Mouse (Mus musculus): ENCODE results near the gene Aldh3a2. TPM values are rescaled to one million over a fixed set of nuclear protein-coding genes. Genes with fewer than 3 reads are reported as not detected.

Aldh3a2 gene
- polyA plus RNA-seq, 1 experiment from 2014 or later, result 30.2 TPM

DNA sequence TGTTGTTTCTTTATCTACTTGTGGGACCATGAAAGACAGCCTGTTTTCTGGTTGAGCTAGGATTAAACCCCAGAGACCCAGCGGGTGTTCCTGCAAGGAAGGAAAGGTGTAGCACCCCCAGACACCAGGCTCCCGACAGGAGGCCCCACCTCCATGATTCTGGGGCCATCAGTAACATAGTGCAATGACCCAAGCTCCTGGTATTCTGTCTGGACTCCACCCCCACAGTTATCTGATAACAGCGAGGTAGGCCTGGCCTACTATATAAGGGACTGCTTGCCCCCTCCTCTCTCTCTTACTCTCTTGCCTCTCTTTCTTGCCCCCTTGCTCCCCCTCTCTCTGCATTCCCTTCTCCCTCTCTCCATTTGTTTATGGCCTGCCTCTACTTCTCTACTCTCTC is 32.9 kb upstream of the Aldh3a2 start:
- DNase-seq (ENCODE audit: low spot score), result no peak
- Histone ChIP-seq H3K4me3 (ENCODE audit: low read depth, low read length) (no peak overlapping the region), H3K9ac (ENCODE audit: low read length) (no peak overlapping the region), H3K27me3 (replicated peaks; ENCODE audit: control insufficient read depth, insufficient read depth, low read length) (no peaks in the 10 kb centered on the region), H3K4me1 (ENCODE audit: control insufficient read depth, insufficient read depth, low read length) (no peaks in the 10 kb centered on the region), H3K9me3 (replicated peaks; ENCODE audit: control insufficient read depth, low read length) (no peaks in the 10 kb centered on the region), H3K27ac (ENCODE audit: low read depth, low read length) (no peak overlapping the region), H3K36me3 (ENCODE audit: control insufficient read depth, insufficient read depth, low read length) (no peaks in the 10 kb centered on the region), H3K4me2 (ENCODE audit: low read length) (no peak overlapping the region)
- ATAC-seq, result no peak
- 61% methylated on average over 3 of the region's 3 CpGs for WGBS

DNA sequence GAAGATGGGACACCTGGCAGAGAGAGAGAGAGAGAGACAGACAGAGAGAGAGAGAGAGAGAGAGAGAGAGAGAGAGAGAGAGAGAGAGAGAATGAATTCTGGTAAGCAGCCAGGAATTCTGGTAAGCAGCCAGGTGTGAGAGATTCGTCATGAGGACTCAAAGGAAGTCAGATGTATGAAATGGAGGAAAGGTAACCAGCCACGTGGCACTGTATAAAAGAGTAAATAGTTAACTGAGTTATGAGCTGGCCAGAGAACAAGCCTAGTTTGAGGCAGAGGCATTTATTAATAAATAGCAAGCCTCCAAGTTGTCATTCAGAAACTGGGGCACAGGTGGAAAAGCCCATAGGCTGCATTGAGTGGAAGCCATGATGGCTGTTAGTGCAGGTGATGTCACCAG is 30.6 kb upstream of the Aldh3a2 start:
- no peaks in the 10 kb centered on the region for H3K27me3 ChIP-seq (replicated peaks; ENCODE audit: control insufficient read depth, insufficient read depth, low read length)
- no peak overlapping the region for H3K27ac ChIP-seq (ENCODE audit: low read depth, low read length)
- WGBS, result 71% methylated on average over 2 of the region's 2 CpGs
- ATAC-seq, result no peak
- no peaks in the 10 kb centered on the region for H3K4me1 ChIP-seq (ENCODE audit: control insufficient read depth, insufficient read depth, low read length)
- no peaks in the 10 kb centered on the region for H3K36me3 ChIP-seq (ENCODE audit: control insufficient read depth, insufficient read depth, low read length)
- DNase-seq (ENCODE audit: low spot score), result no peak
- H3K4me2 ChIP-seq (ENCODE audit: low read length), result no peak overlapping the region
- no peaks in the 10 kb centered on the region for H3K9me3 ChIP-seq (replicated peaks; ENCODE audit: control insufficient read depth, low read length)
- H3K9ac ChIP-seq (ENCODE audit: low read length), result no peak overlapping the region
- no peak overlapping the region for H3K4me3 ChIP-seq (ENCODE audit: low read depth, low read length)

DNA sequence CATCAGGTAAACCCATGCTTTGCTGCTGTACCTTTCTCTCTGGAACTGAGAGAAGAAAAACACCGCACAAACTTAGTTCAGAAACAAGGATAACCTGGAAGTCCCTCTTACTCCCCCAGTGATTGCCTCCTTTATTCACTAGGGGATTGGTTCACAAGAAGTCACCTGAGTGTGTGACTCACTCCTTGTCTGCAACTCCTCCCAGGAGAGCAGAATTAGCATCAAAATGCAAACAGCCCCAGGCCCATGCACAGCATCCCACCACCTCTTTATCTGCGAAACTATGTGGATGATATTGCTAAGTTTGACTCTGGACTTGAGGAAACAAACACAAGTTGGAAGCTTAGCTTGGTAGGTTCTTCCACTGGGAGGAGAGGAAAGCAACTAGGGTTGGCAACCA is 30.1 kb upstream of the Aldh3a2 start:
- H3K27me3 ChIP-seq (replicated peaks; ENCODE audit: control insufficient read depth, insufficient read depth, low read length), result no peaks in the 10 kb centered on the region
- H3K9ac ChIP-seq (ENCODE audit: low read length), result no peak overlapping the region
- no peak overlapping the region for H3K4me3 ChIP-seq (ENCODE audit: low read depth, low read length)
- no peak overlapping the region for H3K4me2 ChIP-seq (ENCODE audit: low read length)
- H3K9me3 ChIP-seq (replicated peaks; ENCODE audit: control insufficient read depth, low read length), result no peaks in the 10 kb centered on the region
- ATAC-seq (no peak), DNase-seq (ENCODE audit: low spot score) (no peak)
- H3K4me1 ChIP-seq (ENCODE audit: control insufficient read depth, insufficient read depth, low read length), result no peaks in the 10 kb centered on the region
- H3K36me3 ChIP-seq (ENCODE audit: control insufficient read depth, insufficient read depth, low read length), result no peaks in the 10 kb centered on the region
- no peak overlapping the region for H3K27ac ChIP-seq (ENCODE audit: low read depth, low read length)
- WGBS, result 79% methylated on average over 2 of the region's 2 CpGs

DNA sequence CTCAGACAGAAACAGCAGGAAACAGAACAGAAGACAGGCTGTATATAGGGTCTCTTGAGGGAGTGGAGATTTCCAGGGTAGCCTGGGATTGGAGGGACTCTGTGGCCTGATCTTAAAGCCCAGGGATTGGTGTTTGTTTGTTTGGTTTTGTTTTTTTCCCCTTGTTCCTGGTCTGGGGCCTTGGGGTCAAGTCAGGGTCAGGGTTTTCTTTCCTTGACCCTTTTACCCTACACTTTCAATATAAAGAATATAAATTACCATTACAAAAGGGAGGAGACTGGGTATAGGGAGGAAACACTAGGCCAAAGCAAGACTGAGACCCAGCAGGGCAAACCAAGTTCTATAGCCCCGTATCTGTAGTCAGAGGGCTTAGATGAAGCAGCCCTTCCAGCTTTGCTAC is 29.3 kb upstream of the Aldh3a2 start:
- WGBS, result 29% methylated on average over 1 of the region's 1 CpGs
- ATAC-seq, result no peak

DNA sequence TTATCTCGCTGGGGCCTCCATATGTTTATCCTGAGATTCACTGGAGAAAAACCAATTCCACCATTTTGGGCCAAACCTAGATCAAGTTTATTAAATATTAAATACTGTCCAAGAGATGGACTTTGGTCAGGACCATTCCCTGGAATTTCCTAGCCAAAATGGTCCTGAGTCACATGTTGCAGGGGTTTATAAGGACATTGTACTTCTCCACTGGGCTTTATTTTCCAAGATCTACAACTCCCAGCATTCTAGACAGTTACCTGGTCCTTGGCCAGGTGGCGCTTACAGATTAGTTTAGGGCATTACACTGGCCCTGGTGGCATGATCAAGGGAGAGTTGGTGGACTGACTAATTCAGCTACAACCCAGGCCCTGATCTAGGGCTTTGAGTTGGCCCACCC is 28.3 kb upstream of the Aldh3a2 start:
- 90% methylated on average over 2 of the region's 2 CpGs for WGBS

More for the DNA sequence above, 29.3 kb upstream of the Aldh3a2 start:
- no peaks in the 10 kb centered on the region for H3K36me3 ChIP-seq (ENCODE audit: control insufficient read depth, insufficient read depth, low read length)
- no peaks in the 10 kb centered on the region for H3K4me1 ChIP-seq (ENCODE audit: control insufficient read depth, insufficient read depth, low read length)
- H3K27ac ChIP-seq (ENCODE audit: low read depth, low read length), result no peak overlapping the region
- DNase-seq (ENCODE audit: low spot score), result no peak
- H3K27me3 ChIP-seq (replicated peaks; ENCODE audit: control insufficient read depth, insufficient read depth, low read length), result no peaks in the 10 kb centered on the region
- H3K4me3 ChIP-seq (ENCODE audit: low read depth, low read length), result no peak overlapping the region
- no peaks in the 10 kb centered on the region for H3K9me3 ChIP-seq (replicated peaks; ENCODE audit: control insufficient read depth, low read length)
- H3K9ac ChIP-seq (ENCODE audit: low read length), result no peak overlapping the region
- no peak overlapping the region for H3K4me2 ChIP-seq (ENCODE audit: low read length)

DNA sequence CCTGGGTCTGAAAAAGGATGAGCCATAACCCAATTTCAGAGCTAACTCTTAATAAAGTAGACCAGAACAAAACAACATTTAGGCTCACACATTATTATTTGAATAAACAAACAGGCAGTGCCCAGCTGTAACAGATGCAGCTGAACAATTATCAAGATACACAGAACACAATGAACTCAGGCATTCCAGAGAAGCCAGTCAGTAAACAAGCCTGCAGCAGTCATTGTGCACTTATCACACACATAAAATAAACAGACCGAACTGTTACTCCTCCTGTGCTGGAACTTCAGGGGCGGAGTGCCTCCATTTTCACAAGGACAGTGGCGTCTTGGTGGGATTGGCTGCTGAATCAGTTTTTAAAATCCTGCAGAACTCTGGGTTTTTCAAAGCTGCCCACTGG is 27.2 kb upstream of the Aldh3a2 start:
- no peak overlapping the region for H3K4me2 ChIP-seq (ENCODE audit: low read length)
- ATAC-seq (no peak), DNase-seq (ENCODE audit: low spot score) (no peak)
- H3K4me1 ChIP-seq (ENCODE audit: control insufficient read depth, insufficient read depth, low read length), result no peaks in the 10 kb centered on the region
- no peak overlapping the region for H3K27ac ChIP-seq (ENCODE audit: low read depth, low read length)
- H3K9ac ChIP-seq (ENCODE audit: low read length), result no peak overlapping the region
- no peaks in the 10 kb centered on the region for H3K9me3 ChIP-seq (replicated peaks; ENCODE audit: control insufficient read depth, low read length)
- H3K36me3 ChIP-seq (ENCODE audit: control insufficient read depth, insufficient read depth, low read length), result no peaks in the 10 kb centered on the region
- WGBS, result 81% methylated on average over 3 of the region's 3 CpGs
- H3K4me3 ChIP-seq (ENCODE audit: low read depth, low read length), result no peak overlapping the region
- H3K27me3 ChIP-seq (replicated peaks; ENCODE audit: control insufficient read depth, insufficient read depth, low read length), result no peaks in the 10 kb centered on the region

More for the DNA sequence above, 28.3 kb upstream of the Aldh3a2 start:
- H3K9ac ChIP-seq (ENCODE audit: low read length), result no peak overlapping the region
- no peaks in the 10 kb centered on the region for H3K9me3 ChIP-seq (replicated peaks; ENCODE audit: control insufficient read depth, low read length)
- no peaks in the 10 kb centered on the region for H3K36me3 ChIP-seq (ENCODE audit: control insufficient read depth, insufficient read depth, low read length)
- no peak overlapping the region for H3K27ac ChIP-seq (ENCODE audit: low read depth, low read length)
- DNase-seq (ENCODE audit: low spot score) (no peak), ATAC-seq (no peak)
- H3K4me1 ChIP-seq (ENCODE audit: control insufficient read depth, insufficient read depth, low read length), result no peaks in the 10 kb centered on the region
- H3K4me2 ChIP-seq (ENCODE audit: low read length), result no peak overlapping the region
- no peaks in the 10 kb centered on the region for H3K27me3 ChIP-seq (replicated peaks; ENCODE audit: control insufficient read depth, insufficient read depth, low read length)
- no peak overlapping the region for H3K4me3 ChIP-seq (ENCODE audit: low read depth, low read length)

DNA sequence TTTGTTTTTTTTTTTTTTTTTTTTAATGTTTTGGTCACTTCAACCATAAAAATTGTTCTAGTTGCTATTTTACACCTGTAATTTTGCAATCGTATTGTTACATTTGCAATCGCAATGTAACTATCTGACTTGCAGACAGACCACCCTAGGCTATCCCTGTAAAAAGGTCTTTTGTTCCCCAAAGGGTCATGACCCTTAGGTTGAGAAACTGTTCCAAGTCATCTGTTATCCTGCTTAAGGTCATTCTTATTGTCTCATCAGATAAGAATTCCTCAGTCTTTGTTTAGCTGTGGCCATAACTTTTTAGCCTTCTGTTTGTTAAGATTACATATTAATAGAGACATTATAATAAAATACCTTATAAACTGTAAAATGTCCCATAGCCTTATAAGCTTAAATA is 26.0 kb upstream of the Aldh3a2 start:
- Histone ChIP-seq H3K27me3 (replicated peaks; ENCODE audit: control insufficient read depth, insufficient read depth, low read length) (no peaks in the 10 kb centered on the region), H3K4me2 (ENCODE audit: low read length) (no peak overlapping the region), H3K9ac (ENCODE audit: low read length) (no peak overlapping the region), H3K27ac (ENCODE audit: low read depth, low read length) (no peak overlapping the region), H3K9me3 (replicated peaks; ENCODE audit: control insufficient read depth, low read length) (no peaks in the 10 kb centered on the region), H3K36me3 (ENCODE audit: control insufficient read depth, insufficient read depth, low read length) (no peaks in the 10 kb centered on the region), H3K4me1 (ENCODE audit: control insufficient read depth, insufficient read depth, low read length) (no peaks in the 10 kb centered on the region), H3K4me3 (ENCODE audit: low read depth, low read length) (no peak overlapping the region)
- no peak for ATAC-seq
- DNase-seq (ENCODE audit: low spot score), result no peak
- 59% methylated on average over 2 of the region's 2 CpGs for WGBS

DNA sequence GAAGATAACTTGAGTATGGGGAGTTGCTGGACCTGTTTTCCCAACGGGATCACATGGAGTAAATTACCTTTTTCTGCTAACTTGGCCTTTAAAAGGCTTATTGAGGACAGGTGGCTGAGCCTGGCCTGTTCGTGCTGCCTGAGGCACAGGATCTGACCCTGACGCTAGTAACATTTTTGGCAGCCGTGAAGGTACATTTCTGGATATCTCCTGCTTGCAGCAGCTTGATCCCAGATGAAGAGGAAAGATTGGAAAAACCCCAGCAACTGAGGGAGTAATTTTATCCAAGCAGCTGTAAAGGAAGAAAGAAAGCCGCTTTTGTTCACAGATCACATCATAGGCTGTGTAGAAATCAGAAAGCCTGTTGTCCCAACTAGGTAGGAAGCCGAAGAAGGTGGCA is 17.1 kb upstream of the Aldh3a2 start:
- H3K4me3 ChIP-seq (ENCODE audit: low read depth, low read length), result no peak overlapping the region
- H3K36me3 ChIP-seq (ENCODE audit: control insufficient read depth, insufficient read depth, low read length), result no peaks in the 10 kb centered on the region
- H3K4me2 ChIP-seq (ENCODE audit: low read length), result no peak overlapping the region
- no peaks in the 10 kb centered on the region for H3K27me3 ChIP-seq (replicated peaks; ENCODE audit: control insufficient read depth, insufficient read depth, low read length)
- WGBS, result 81% methylated on average over 6 of the region's 6 CpGs
- no peaks in the 10 kb centered on the region for H3K9me3 ChIP-seq (replicated peaks; ENCODE audit: control insufficient read depth, low read length)
- ATAC-seq (no peak), DNase-seq (ENCODE audit: low spot score) (no peak)
- no peaks in the 10 kb centered on the region for H3K4me1 ChIP-seq (ENCODE audit: control insufficient read depth, insufficient read depth, low read length)
- no peak overlapping the region for H3K9ac ChIP-seq (ENCODE audit: low read length)
- no peak overlapping the region for H3K27ac ChIP-seq (ENCODE audit: low read depth, low read length)

DNA sequence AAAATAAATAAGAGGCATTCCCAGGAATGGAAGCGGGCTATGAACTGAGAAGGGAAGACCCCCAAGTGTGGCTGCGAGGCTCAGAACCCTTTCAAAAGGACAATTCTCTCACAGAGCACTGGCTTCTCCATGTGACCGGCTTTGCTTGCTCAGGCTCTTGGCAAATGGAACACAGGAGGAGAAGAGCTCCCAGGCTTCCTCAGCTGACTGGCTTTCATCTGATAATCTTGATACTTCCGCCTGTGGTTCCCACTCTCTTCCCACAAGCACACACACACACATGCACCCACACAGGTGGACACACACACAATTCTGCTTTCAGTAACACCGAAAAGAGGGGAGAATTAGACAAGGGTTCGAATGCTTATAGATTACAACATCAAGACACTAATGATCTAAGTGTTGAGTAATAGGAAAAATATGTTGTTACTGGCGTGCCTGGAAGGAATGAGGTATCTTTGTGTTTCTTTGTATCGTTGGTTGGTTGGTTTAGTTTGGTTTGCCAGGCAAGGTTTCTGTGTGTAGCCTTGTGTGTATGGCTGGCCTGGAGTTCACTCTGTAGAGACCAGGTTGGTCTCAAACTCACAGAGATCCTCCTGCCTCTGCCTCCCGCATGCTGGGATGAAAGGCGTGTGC is 16.3 kb upstream of the Aldh3a2 start:
- no peak overlapping the region for H3K27ac ChIP-seq (ENCODE audit: low read depth, low read length)
- no peak for ATAC-seq
- WGBS, result 85% methylated on average over 10 of the region's 10 CpGs

More for the DNA sequence above, 16.3 kb upstream of the Aldh3a2 start:
- Histone ChIP-seq H3K9me3 (replicated peaks; ENCODE audit: control insufficient read depth, low read length) (no peaks in the 10 kb centered on the region), H3K4me3 (ENCODE audit: low read depth, low read length) (no peak overlapping the region), H3K27me3 (replicated peaks; ENCODE audit: control insufficient read depth, insufficient read depth, low read length) (no peaks in the 10 kb centered on the region), H3K36me3 (ENCODE audit: control insufficient read depth, insufficient read depth, low read length) (no peaks in the 10 kb centered on the region), H3K4me2 (ENCODE audit: low read length) (no peak overlapping the region), H3K9ac (ENCODE audit: low read length) (no peak overlapping the region), H3K4me1 (ENCODE audit: control insufficient read depth, insufficient read depth, low read length) (no peaks in the 10 kb centered on the region)
- DNase-seq (ENCODE audit: low spot score), result no peak
